Mouse (Mus musculus): ENCODE results near the gene Nell1.

Gene Nell1

GRCm38 (mm10) chr7:50050144-50050543 is 75.5 kb downstream of the Nell1 start:
- DNase-seq: no peak

GRCm38 (mm10) chr7:50053704-50054103 is 79.0 kb downstream of the Nell1 start:
- DNase-seq: no peak

- DNase-seq: no peak
Measured at GRCm38 (mm10) chr7:50094461-50094860, 119.8 kb downstream of the Nell1 start.

- DNase-seq: peak; percentile 31 to 37
Measured at GRCm38 (mm10) chr7:50105612-50106321, 131.1 kb downstream of the Nell1 start.

GRCm38 (mm10) chr7:50107261-50107660 is 132.6 kb downstream of the Nell1 start:
- DNase-seq: no peak

GRCm38 (mm10) chr7:50118348-50118747 is 143.7 kb downstream of the Nell1 start:
- no peak for DNase-seq

GRCm38 (mm10) chr7:50137706-50138105 is 163.0 kb downstream of the Nell1 start:
- DNase-seq: no peak

- peak; percentile 20 to 33 for DNase-seq
Measured at GRCm38 (mm10) chr7:50149326-50149725, 174.7 kb downstream of the Nell1 start.

- no peak for DNase-seq
Measured at GRCm38 (mm10) chr7:50150838-50151237, 176.2 kb downstream of the Nell1 start.

GRCm38 (mm10) chr7:50153618-50154017 is 179.0 kb downstream of the Nell1 start:
- peak in 1 of 2 experiments; percentile 1 for DNase-seq

- DNase-seq: no peak
Measured at GRCm38 (mm10) chr7:50162602-50163001, 187.9 kb downstream of the Nell1 start.

GRCm38 (mm10) chr7:50168778-50169177 is 194.1 kb downstream of the Nell1 start:
- DNase-seq: no peak

- no peak for DNase-seq
Measured at GRCm38 (mm10) chr7:50186306-50186705, 211.6 kb downstream of the Nell1 start.

- DNase-seq: no peak
Measured at GRCm38 (mm10) chr7:50193955-50194354, 219.3 kb downstream of the Nell1 start.

GRCm38 (mm10) chr7:50195080-50195611 is 220.5 kb downstream of the Nell1 start:
- peak; percentile 14 to 26 for DNase-seq

GRCm38 (mm10) chr7:50205268-50205667 is 230.6 kb downstream of the Nell1 start:
- peak; percentile 2 to 9 for DNase-seq

GRCm38 (mm10) chr7:50210678-50211251 is 236.1 kb downstream of the Nell1 start:
- no peak for DNase-seq

GRCm38 (mm10) chr7:50221849-50222248 is 247.2 kb downstream of the Nell1 start:
- DNase-seq: no peak

GRCm38 (mm10) chr7:50226621-50227020 is 252.0 kb downstream of the Nell1 start:
- no peak for DNase-seq

GRCm38 (mm10) chr7:50228273-50228672 is 253.6 kb downstream of the Nell1 start:
- DNase-seq: no peak

- no peak for DNase-seq
Measured at GRCm38 (mm10) chr7:50241213-50241612, 266.5 kb downstream of the Nell1 start.

- DNase-seq: no peak
Measured at GRCm38 (mm10) chr7:50241634-50242273, 267.1 kb downstream of the Nell1 start.

- no peak for DNase-seq
Measured at GRCm38 (mm10) chr7:50253166-50253565, 278.5 kb downstream of the Nell1 start.

- DNase-seq: no peak
Measured at GRCm38 (mm10) chr7:50260016-50260415, 285.4 kb downstream of the Nell1 start.

Measured in kidney, postnatal 4 days (tissue).